Mouse (Mus musculus) liver, postnatal 0 days (tissue): ENCODE data around the gene Tceal8. TPM values are rescaled to one million over a fixed set of nuclear protein-coding genes. Genes with fewer than 3 reads are reported as not detected.

Experiments used
- ATAC-seq: fragments of 200-750 bp; cut with Nextera tagmentation; 2 replicates; pipeline ENCODE4 v1.8.0; 2017; ENCODE audit warnings: mild to moderate bottlenecking, moderate library complexity
- DNase-seq: peaks from one replicate; pipeline ENCODE4 v3.0.0-alpha.2; 2016
- H3K27ac ChIP-seq: fragments of 300-500 bp; sonication (generic); 2 replicates; pipeline ENCODE4 v1.5.1; 2014; ENCODE audit warnings: antibody characterized with exemption, moderate library complexity, mild to moderate bottlenecking, low read depth
- H3K27me3 ChIP-seq: fragments of 300-500 bp; sonication (generic); 2 replicates; pipeline ENCODE4 v1.6.1; 2014; ENCODE audit warnings: low read length, control low read depth, mixed read lengths; ENCODE audit not compliant: insufficient read depth
- H3K36me3 ChIP-seq: fragments of 300-500 bp; sonication (generic); replicated peaks from 2 replicates; pipeline ENCODE4 v1.6.1; 2014; ENCODE audit warnings: mild to moderate bottlenecking, control low read depth, low read length, moderate library complexity, mixed read lengths; ENCODE audit not compliant: insufficient read depth
- H3K4me1 ChIP-seq: fragments of 300-500 bp; sonication (generic); 2 replicates; pipeline ENCODE4 v1.6.1; 2014; ENCODE audit warnings: antibody characterized with exemption, mild to moderate bottlenecking, control low read depth; ENCODE audit not compliant: insufficient read depth
- H3K4me2 ChIP-seq: fragments of 300-500 bp; sonication (generic); 2 replicates; pipeline ENCODE4 v1.6.1; 2014; ENCODE audit warnings: low read depth, mild to moderate bottlenecking, low read length, moderate library complexity, mixed read lengths
- H3K4me3 ChIP-seq: fragments of 300-500 bp; sonication (generic); 2 replicates; pipeline ENCODE4 v1.5.1; 2014; ENCODE audit warnings: low read depth, low read length
- H3K9ac ChIP-seq: fragments of 300-500 bp; sonication (generic); replicated peaks from 2 replicates; pipeline ENCODE4 v1.6.1; 2014; ENCODE audit warnings: mild to moderate bottlenecking, moderate library complexity
- H3K9me3 ChIP-seq: fragments of 300-500 bp; sonication (generic); 2 replicates; pipeline ENCODE4 v1.6.1; 2016; ENCODE audit warnings: mild to moderate bottlenecking, control low read depth, low read length, mixed read lengths
- CTCF ChIP-seq: sonication (generic); IDR thresholded peaks from 2 replicates; pipeline ENCODE4 v1.5.1; 2016; ENCODE audit warnings: antibody characterized with exemption, low read depth
- EP300 ChIP-seq: IDR thresholded peaks from 2 replicates; pipeline ENCODE4 v1.6.1; 2016; ENCODE audit warnings: antibody characterized with exemption, low read depth, mild to moderate bottlenecking
- WGBS: fragments of 180-500 bp; shearing (Covaris S2); extraction: QIAGEN DNeasy Blood & Tissue Kit; methylation state at CpG from one replicate; pipeline ENCODE4 v1.1.7; 2014; ENCODE audit not compliant: insufficient replicate concordance; 5-methylcytosine and 5-hydroxymethylcytosine counted together
- microRNA-seq: library from miRNA; unstranded; fragments of <30 nt; microRNA quantifications from one replicate; pipeline ENCODE4, GENCODE M21; 2016
- polyA plus RNA-seq: library from polyadenylated mRNA; unstranded; fragments of >200 nt; fragmentation: Nextera tagmentation; extraction: Ambion mirVana; gene quantifications from 2 replicates; pipeline ENCODE4 v1.2.1, GENCODE M21; 2015

The Tceal8 gene
- polyA plus RNA-seq, 1 experiment from 2014 or later: 139 TPM

DNA sequence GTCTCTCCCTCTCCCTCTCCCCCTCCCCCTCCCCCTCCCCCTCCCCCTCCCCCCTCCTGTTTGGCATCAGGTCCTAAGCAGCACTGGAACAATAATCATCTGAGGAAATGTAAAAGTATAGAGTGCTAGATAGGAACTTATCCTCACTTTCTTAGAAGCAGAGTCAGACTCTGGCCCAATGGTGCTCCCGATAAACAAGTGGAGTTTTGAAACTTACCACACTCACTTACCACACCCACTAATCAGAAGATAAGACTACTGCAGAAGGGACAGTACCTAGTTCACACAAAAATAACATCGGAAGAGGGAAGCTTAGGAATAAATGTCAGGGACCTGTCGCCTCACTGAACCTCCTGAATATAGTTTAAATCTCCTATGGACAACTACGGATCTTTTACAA lies 36.6 kb downstream of the Tceal8 start:
- ATAC-seq (peak; percentile 83), DNase-seq (no peak)
- WGBS: 50% methylated on average over 4 of the region's 4 CpGs
- H3K27ac ChIP-seq: peak overlapping the region; percentile 60; the same call in 1 of the 2 replicates
- H3K4me2 ChIP-seq: no peak overlapping the region
- H3K4me1 ChIP-seq: no peaks in the 10 kb centered on the region
- H3K9ac ChIP-seq: no peak overlapping the region
- no peaks in the 10 kb centered on the region for H3K9me3 ChIP-seq
- H3K27me3 ChIP-seq: no peaks in the 10 kb centered on the region
- no peak overlapping the region for H3K4me3 ChIP-seq
- TF ChIP-seq CTCF: no peak
- peak; percentile 90 for TF ChIP-seq EP300
- H3K36me3 ChIP-seq: no peaks in the 10 kb centered on the region

DNA sequence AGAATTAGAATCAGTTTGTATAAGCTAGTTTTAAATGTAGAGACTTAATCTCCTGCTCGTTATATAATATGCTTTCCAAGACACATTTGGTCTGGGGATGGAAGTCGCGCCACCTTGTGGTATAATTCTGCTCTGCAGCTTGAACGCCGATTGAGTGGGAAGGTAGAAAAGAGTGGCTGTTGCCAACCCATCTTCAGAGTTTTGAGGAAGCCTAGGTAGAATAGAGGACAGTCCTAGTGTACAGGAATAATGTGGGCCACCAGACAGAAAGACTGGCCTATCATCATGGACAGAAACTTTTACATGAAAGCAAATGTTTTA lies 44.4 kb downstream of the Tceal8 start:
- Histone ChIP-seq H3K27ac (no peak overlapping the region), H3K9ac (no peak overlapping the region), H3K4me1 (no peaks in the 10 kb centered on the region), H3K36me3 (no peaks in the 10 kb centered on the region), H3K9me3 (no peaks in the 10 kb centered on the region), H3K4me3 (no peak overlapping the region), H3K27me3 (no peaks in the 10 kb centered on the region), H3K4me2 (no peak overlapping the region)
- TF ChIP-seq CTCF: peak; percentile 74
- no peak for TF ChIP-seq EP300
- ATAC-seq (no peak), DNase-seq (peak; percentile 65)
- 11% methylated on average over 5 of the region's 5 CpGs for WGBS

DNA sequence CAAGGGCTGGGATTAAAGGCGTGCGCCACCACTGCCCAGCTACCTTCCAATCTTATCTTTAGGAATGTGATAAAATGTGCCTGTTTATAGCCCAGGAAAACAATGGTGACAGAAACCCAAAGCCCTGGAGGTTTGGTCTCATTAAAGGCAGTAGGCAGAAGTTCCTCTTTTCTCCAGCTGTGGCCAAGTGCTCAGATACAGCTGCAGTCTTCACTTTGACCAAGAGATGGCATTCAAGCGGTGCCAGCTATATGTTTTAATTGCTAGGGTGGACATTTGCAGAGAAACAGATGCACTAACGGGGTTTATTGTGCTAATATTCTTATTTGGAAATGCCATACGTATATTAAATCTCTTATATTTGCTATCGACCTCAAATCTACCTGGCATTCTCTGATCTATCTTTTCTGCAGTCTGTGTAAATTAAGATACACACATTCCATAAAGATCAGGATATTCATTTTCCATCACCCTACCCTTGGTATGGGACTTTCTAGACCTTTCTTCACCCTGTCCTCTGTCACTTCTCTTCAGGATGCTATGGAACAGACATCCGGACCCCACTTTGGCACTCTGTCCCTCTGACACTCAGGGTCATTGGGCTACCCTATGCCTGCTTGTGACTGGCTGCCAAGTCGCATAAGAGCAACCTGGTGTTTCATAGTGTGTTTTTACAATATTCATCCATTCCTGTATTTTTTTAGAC lies 45.0 kb downstream of the Tceal8 start:
- Histone ChIP-seq H3K4me2 (no peak overlapping the region), H3K4me1 (no peaks in the 10 kb centered on the region), H3K9ac (no peak overlapping the region), H3K9me3 (no peaks in the 10 kb centered on the region), H3K36me3 (no peaks in the 10 kb centered on the region), H3K27me3 (no peaks in the 10 kb centered on the region), H3K4me3 (no peak overlapping the region), H3K27ac (no peak overlapping the region)
- DNase-seq (no peak), ATAC-seq (peak; percentile 51; the same call in 1 of the 2 replicates)
- TF ChIP-seq CTCF (peak; percentile 54), EP300 (no peak)
- 47% methylated on average over 8 of the region's 8 CpGs for WGBS

Small RNA genes lying within 50 kb of the gene (microRNA-seq; reads per million reads assigned to microRNA genes)
- gene Mir6383: not detected

Other genes starting within 250 kb of the Tceal8 start
- 16.3 and 16.8 TPM in 2 replicates for gene Arxes2, start 178.5 kb downstream of the Tceal8 start, polyA plus RNA-seq
- 3.8 and 4.4 TPM in 2 replicates for gene Arxes1, start 139.0 kb downstream of the Tceal8 start, polyA plus RNA-seq
- gene Bex2, start 104.1 kb downstream of the Tceal8 start, polyA plus RNA-seq: 141 and 149 TPM in 2 replicates
- gene Nxf3, start 87.1 kb downstream of the Tceal8 start, polyA plus RNA-seq: 0.07 and 0.09 TPM in 2 replicates
- gene Bex4, start 33.3 kb downstream of the Tceal8 start, polyA plus RNA-seq: 111 and 121 TPM in 2 replicates
- 12.7 and 16.3 TPM in 2 replicates for gene Tceal5, start 31.5 kb upstream of the Tceal8 start, polyA plus RNA-seq
- 0.36 and 5.2 TPM in 2 replicates for gene Tceal7, start 42.4 kb upstream of the Tceal8 start, polyA plus RNA-seq
- gene Bex1, start 43.2 kb upstream of the Tceal8 start, polyA plus RNA-seq: 134 and 163 TPM in 2 replicates
- 220 and 246 TPM in 2 replicates for gene Tceal9, start 72.7 kb upstream of the Tceal8 start, polyA plus RNA-seq
- gene Bex3, start 97.9 kb upstream of the Tceal8 start, polyA plus RNA-seq: 179 and 196 TPM in 2 replicates